ENCODE assay signal across 14 mouse cellular contexts in genomic region chr14:47361899-47362298, GRCm38 (mm10). TPM values are rescaled to one million over a fixed set of nuclear protein-coding genes. Genes with fewer than 3 reads are reported as not detected.
A peak's percentile ranks its signal among the peaks of the same experiment; 100 is the strongest.
DNase-seq lines count a peak whose midpoint lies in the region; ATAC-seq lines count a peak whose summit lies in the region.
"Had no signal": no experiment of that assay in that cellular context is flagged by ENCODE, and none has a peak within 500 bp of the region (broad histone marks: within the 10 kb centered on the region; RNA-seq: fewer than 3 reads in every experiment).

No protein-coding gene starts in this region.

- peak; percentile 34 for DNase-seq in layer of hippocampus, adult 9-11 months
- DNase-seq in layer of hippocampus, postnatal 14 days (ENCODE audit: low spot score in 2 of 2), result no peak
- peak; percentile 17 to 25 for DNase-seq in spleen, postnatal 36 days (ENCODE audit: low spot score in 2 of 2)
- no peak for DNase-seq in spleen, adult 12 weeks (ENCODE audit: low spot score)
- DNase-seq in natural killer cell, adult 2 months (ENCODE audit: low spot score in 2 of 2), result peak; percentile 32 to 40
- no peak for DNase-seq in gastrocnemius, postnatal 36 days
- no peak for DNase-seq in adrenal gland, postnatal 14 days
- DNase-seq: cerebellum, adult 18-20 months; kidney, adult 9 months; kidney, postnatal 4 days had no signal

- peak; percentile 43; the same call in 1 of the 2 replicates for ATAC-seq in granulocyte monocyte progenitor cell, adult 5-6 weeks (replicated peaks; ENCODE audit: poor library complexity, severe bottlenecking)
- ATAC-seq: forebrain, embryonic 15.5 days; midbrain, embryonic 16.5 days had no signal

- intact Hi-C loops in gastrocnemius, postnatal 36 days (cut with DNase I), result no loop called here

RNA-seq across cellular contexts. Expression of gene Lgals3, which starts 5.7 kb away (rescaled TPM):
- total RNA-seq in layer of hippocampus, postnatal 14 days (2021), result 1 to 10 TPM; 1.1 to 2.4 TPM
- 5.3 and 11.2 TPM in 2 replicates for total RNA-seq in granulocyte monocyte progenitor cell, adult 5-6 weeks (2014; fragmentation: Nextera tagmentation)
- total RNA-seq in granulocyte monocyte progenitor cell, adult 5-6 weeks (2017), result 9.5 and 10.8 TPM in 2 replicates
- 1 to 10 TPM; 2.8 to 5.8 TPM for total RNA-seq in gastrocnemius, postnatal 36 days (2021)
- total RNA-seq in adrenal gland, postnatal 14 days (2021), result 7.9 and 9.9 TPM in 2 replicates

RNA-seq across cellular contexts. Expression of gene Dlgap5, which starts 56.3 kb away (rescaled TPM):
- total RNA-seq in layer of hippocampus, postnatal 14 days (2021), result 1 to 10 TPM; 1.6 to 1.7 TPM
- 22.0 and 42.3 TPM in 2 replicates for total RNA-seq in granulocyte monocyte progenitor cell, adult 5-6 weeks (2014; fragmentation: Nextera tagmentation)
- 71.8 and 72.0 TPM in 2 replicates for total RNA-seq in granulocyte monocyte progenitor cell, adult 5-6 weeks (2017)
- under 1 TPM; 0.49 to 0.56 TPM for total RNA-seq in gastrocnemius, postnatal 36 days (2021)
- 8.3 and 11.4 TPM in 2 replicates for total RNA-seq in adrenal gland, postnatal 14 days (2021)
- total RNA-seq: gastrocnemius, adult 18-20 months had no signal

Comparison
In these comparisons a context has a peak if more than half of its experiments do, and no peak if none do; other contexts are left out.
1. DNase-seq: peak in layer of hippocampus, adult 9-11 months (single experiment), spleen, postnatal 36 days (2 of 2) and natural killer cell, adult 2 months (2 of 2); none in layer of hippocampus, postnatal 14 days (0 of 2), spleen, adult 12 weeks (single experiment), gastrocnemius, postnatal 36 days (0 of 2) and adrenal gland, postnatal 14 days (single experiment).